Mouse (Mus musculus) forebrain, embryonic 13.5 days (tissue): ENCODE measurements around the gene Lhx1. TPM values are rescaled to one million over a fixed set of nuclear protein-coding genes. Genes with fewer than 3 reads are reported as not detected.

Source experiments
- ATAC-seq: fragments of 200-750 bp; cut with Nextera tagmentation; 2 replicates; pipeline ENCODE4 v1.8.0; 2017
- H3K27ac ChIP-seq: fragments of 300-500 bp; sonication (generic); 2 replicates; pipeline ENCODE4 v1.5.1; 2015; ENCODE audit warnings: inconsistent platforms, mild to moderate bottlenecking, moderate library complexity
- H3K27me3 ChIP-seq: fragments of 300-500 bp; sonication (generic); 2 replicates; pipeline ENCODE4 v1.6.1; 2015; ENCODE audit warnings: mild to moderate bottlenecking, inconsistent platforms
- H3K36me3 ChIP-seq: fragments of 300-500 bp; sonication (generic); 2 replicates; pipeline ENCODE4 v1.6.1; 2015; ENCODE audit warnings: mild to moderate bottlenecking, inconsistent platforms; ENCODE audit not compliant: poor library complexity, severe bottlenecking
- H3K4me1 ChIP-seq: fragments of 300-500 bp; sonication (generic); 2 replicates; pipeline ENCODE4 v1.6.1; 2015; ENCODE audit warnings: inconsistent platforms
- H3K4me2 ChIP-seq: fragments of 300-500 bp; sonication (generic); 2 replicates; pipeline ENCODE4 v1.6.1; 2015; ENCODE audit warnings: inconsistent platforms, mild to moderate bottlenecking, moderate library complexity
- H3K4me3 ChIP-seq: fragments of 300-500 bp; sonication (generic); 2 replicates; pipeline ENCODE4 v1.5.1; 2015; ENCODE audit warnings: mild to moderate bottlenecking, inconsistent platforms
- H3K9ac ChIP-seq: fragments of 300-500 bp; sonication (generic); 2 replicates; pipeline ENCODE4 v1.6.1; 2015; ENCODE audit warnings: mild to moderate bottlenecking, inconsistent platforms
- H3K9me3 ChIP-seq: fragments of 300-500 bp; sonication (generic); replicated peaks from 2 replicates; pipeline ENCODE4 v1.6.1; 2016; ENCODE audit warnings: inconsistent platforms
- WGBS: fragments of 180-500 bp; shearing (Covaris S2); methylation state at CpG from one replicate; pipeline ENCODE4 v1.1.7; 2015; 5-methylcytosine and 5-hydroxymethylcytosine counted together
- polyA plus RNA-seq: library from polyadenylated mRNA; unstranded; fragments of >200 nt; fragmentation: Nextera tagmentation; extraction: Ambion mirVana; gene quantifications from 2 replicates; pipeline ENCODE4 v1.2.1, GENCODE M21; 2015

The Lhx1 gene
- polyA plus RNA-seq, 1 experiment from 2014 or later, result 7.6 TPM

DNA sequence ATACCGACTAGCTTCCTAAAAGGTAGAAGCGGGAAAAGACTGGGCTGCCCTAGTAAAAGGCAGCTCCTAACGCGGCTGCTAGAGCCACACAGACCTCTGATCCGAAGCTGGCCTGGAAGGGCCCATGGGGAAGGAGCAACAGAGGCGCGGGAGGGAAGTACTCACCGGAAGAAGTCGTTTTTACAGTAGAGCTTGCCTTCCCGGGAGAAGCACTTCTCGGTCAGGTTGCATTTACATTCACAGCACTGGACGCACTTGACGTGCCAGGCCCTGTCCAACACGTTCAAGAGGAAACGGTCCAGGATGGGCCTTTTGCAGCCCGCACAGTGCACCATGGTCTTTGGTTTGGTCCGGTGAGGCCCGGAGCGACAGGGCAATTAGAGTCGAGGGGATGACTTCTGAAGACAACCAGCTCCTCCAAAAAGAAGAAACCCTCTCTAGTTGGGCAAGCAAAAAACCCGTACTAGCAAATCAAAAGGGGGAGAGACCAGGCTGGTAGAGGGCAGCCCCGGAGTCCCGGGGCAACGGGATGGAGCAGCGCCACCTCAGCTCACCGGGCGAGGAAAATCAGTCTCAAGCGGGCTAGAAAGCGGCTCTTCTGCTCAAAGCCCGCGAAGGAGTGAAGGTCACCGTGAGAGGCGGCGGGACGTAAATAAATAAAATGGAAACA, 1.4 kb downstream of the Lhx1 start:
- Histone ChIP-seq H3K9ac (peak overlapping the region; percentile 55), H3K27me3 (peaks cover 100% of the 10 kb centered on the region), H3K9me3 (no peaks in the 10 kb centered on the region), H3K4me1 (peaks cover 41% of the 10 kb centered on the region), H3K4me3 (peak overlapping the region; percentile 46), H3K27ac (no peak overlapping the region), H3K36me3 (no peaks in the 10 kb centered on the region), H3K4me2 (peak overlapping the region; percentile 70)
- ATAC-seq, result no peak
- under 1% methylated on average over 35 of the region's 35 CpGs for WGBS

DNA sequence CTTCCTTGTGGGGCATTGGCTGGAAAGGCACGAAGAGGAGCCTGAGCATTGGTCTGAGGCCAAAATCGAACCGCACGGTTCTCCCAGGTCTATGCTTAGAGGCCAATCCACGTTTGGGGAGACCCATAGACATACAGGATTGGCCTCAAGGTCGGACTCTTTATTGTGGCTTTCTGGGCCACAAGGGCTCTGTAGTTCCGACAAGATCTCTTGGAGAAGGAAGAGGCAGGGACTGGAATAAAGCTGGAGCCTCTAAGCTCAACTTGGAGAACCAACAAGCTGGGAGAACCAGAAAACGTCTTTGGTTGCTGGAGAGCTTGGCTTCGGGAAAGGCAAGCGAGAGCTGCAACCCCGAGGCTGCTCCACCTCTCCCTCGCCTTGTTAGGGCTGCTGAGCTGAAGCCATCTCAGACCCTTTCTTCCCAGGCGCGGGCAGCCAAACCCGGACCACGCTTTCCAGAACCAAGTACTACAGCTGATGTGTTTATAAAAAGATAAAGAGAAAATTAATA, 2.0 kb downstream of the Lhx1 start:
- Histone ChIP-seq H3K27me3 (peaks cover 100% of the 10 kb centered on the region), H3K27ac (peak overlapping the region; percentile 7; the same call in 1 of the 2 replicates), H3K9me3 (no peaks in the 10 kb centered on the region), H3K9ac (peak overlapping the region; percentile 55), H3K4me1 (peaks cover 39% of the 10 kb centered on the region), H3K4me3 (peak overlapping the region; percentile 46), H3K4me2 (peak overlapping the region; percentile 70), H3K36me3 (no peaks in the 10 kb centered on the region)
- no peak for ATAC-seq
- under 1% methylated on average over 16 of the region's 16 CpGs for WGBS

DNA sequence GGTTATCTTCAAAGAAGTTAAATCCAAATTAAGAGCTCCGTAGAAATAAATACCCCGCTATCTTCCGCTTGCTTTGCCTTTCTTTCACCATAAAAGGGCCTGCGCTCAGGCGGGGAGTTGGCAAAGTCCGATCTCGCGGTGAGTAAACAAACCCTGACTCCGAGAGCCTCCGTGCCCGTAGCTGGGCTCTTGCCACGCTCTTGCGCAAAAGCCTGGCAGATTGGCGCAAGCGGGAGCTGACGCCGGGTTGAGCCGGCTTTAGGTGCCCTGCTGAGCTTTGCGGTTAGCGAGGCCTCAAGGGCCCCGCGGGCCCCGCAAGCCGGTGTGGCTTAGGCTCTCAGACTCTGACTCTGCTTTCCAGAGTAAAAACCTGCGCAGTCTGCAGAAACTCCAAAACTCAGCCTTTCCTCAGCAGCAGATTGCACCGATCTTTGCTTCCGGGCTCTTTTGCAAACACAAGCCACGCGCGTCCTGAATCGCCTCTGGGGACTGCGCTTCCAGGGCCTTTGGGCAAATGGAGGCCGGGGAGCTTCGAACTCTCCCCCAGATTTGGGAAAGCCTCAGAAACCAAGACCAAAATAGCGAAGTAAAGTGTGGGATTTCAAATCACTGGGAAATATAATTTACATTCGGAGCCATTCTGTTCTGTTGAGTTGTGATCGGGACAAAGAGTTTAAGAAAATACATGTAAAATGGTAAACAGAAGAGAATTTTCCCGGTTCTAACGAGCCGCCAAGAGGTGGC, 2.6 kb downstream of the Lhx1 start:
- ATAC-seq, result no peak
- Histone ChIP-seq H3K4me3 (peak overlapping the region; percentile 46), H3K27ac (no peak overlapping the region), H3K27me3 (peaks cover 97% of the 10 kb centered on the region), H3K9ac (peak overlapping the region; percentile 24), H3K9me3 (no peaks in the 10 kb centered on the region), H3K4me1 (peaks cover 39% of the 10 kb centered on the region), H3K36me3 (no peaks in the 10 kb centered on the region), H3K4me2 (peak overlapping the region; percentile 70)
- under 1% methylated on average over 40 of the region's 40 CpGs for WGBS

DNA sequence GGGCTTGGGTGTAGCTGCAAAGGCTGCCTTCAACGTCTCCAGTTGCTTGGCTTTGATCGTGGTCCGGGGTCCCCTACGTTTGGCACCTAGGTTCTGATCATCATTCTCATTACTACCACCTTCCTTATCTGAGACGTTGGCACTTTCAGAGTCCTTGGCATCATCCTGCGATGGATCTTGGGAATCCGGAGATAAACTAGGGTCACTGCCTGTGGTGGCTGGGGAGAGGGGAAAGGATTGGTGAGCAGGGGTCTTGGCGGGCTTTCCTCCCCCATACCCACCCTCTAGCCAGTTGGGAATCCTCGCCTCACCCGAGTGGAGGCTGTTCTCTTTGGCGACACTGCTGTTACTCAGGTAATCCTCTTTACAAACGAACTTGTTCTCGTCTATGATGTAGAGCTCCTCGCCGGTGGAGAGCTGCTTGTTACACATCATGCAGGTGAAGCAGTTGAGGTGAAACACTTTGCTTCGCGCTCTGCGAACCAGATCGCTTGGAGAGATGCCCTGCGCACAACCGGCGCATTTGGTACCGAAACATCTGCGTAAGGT, 3.5 kb downstream of the Lhx1 start:
- no peak for ATAC-seq
- no peaks in the 10 kb centered on the region for H3K9me3 ChIP-seq
- no peaks in the 10 kb centered on the region for H3K36me3 ChIP-seq
- H3K27me3 ChIP-seq, result peaks cover 96% of the 10 kb centered on the region
- peak overlapping the region; percentile 24 for H3K9ac ChIP-seq
- peak overlapping the region; percentile 70 for H3K4me2 ChIP-seq
- H3K4me1 ChIP-seq, result peaks cover 39% of the 10 kb centered on the region
- WGBS, result 4% methylated on average over 24 of the region's 24 CpGs
- H3K4me3 ChIP-seq, result peak overlapping the region; percentile 46
- H3K27ac ChIP-seq, result no peak overlapping the region

DNA sequence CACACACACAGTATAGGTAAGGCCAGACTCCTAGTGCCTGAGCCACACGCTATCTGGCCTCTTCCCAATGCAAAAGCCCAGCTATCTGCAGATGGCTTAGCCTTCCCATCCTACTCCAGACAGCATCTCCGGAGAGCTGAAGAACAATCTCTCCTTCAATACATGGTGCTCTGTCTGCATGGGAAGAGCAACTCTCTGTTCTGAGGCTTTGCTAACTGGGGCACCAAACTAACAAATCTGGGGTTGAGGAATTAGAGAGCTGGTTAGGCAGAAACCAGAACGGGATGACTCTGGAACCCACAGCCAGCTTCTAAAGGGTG, 4.3 kb downstream of the Lhx1 start:
- peak overlapping the region; percentile 70 for H3K4me2 ChIP-seq

DNA sequence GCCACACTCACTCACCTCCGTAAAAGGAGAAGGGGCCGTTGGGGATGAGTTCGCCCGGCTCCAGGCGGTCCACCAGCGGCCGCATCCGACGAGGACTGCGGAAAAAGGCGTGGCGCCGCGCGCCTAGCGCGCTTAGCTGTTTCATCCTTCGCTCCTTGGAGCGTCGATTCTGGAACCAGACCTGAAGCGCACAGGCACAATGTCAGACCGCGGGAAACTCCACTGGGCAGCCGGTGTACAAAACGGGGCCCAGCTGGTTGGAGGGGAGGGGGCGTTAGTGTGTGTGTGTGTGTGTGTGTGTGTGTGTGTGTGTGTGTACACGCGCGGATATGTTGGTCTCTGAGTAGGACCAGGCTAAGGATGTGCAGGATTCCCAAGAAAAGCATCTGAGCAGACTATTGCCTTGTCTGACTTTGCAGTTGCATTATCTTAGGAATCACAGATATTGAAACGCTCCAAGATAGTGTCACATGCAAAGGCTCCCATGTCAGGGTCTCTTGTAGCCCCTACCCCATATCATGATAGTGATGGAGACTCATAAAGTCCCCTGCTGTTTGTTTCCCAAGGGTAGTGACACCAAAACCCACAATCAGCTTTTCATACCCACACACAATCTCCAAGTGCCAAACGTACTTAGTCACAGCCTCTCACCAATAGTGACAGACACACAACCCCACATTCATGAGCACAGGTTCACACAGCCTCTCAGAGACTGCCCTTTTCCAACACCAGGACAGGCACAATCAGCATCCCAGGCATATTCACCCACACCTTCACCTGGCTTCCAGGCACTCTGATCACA, 4.9 kb downstream of the Lhx1 start:
- Histone ChIP-seq H3K27ac (no peak overlapping the region), H3K4me1 (peaks cover 28% of the 10 kb centered on the region), H3K9me3 (no peaks in the 10 kb centered on the region), H3K36me3 (no peaks in the 10 kb centered on the region), H3K27me3 (peaks cover 96% of the 10 kb centered on the region), H3K9ac (peak overlapping the region; percentile 7; the same call in 1 of the 2 replicates), H3K4me3 (peak overlapping the region; percentile 46), H3K4me2 (peak overlapping the region; percentile 70)
- 1% methylated on average over 31 of the region's 31 CpGs for WGBS
- no peak for ATAC-seq

More for the DNA sequence above, 4.3 kb downstream of the Lhx1 start:
- Histone ChIP-seq H3K9me3 (no peaks in the 10 kb centered on the region), H3K36me3 (no peaks in the 10 kb centered on the region), H3K9ac (no peak overlapping the region; the same call in 1 of the 2 replicates), H3K27me3 (peaks cover 96% of the 10 kb centered on the region), H3K4me3 (peak overlapping the region; percentile 46), H3K4me1 (peaks cover 33% of the 10 kb centered on the region), H3K27ac (no peak overlapping the region)
- WGBS, result 6% methylated on average over 3 of the region's 3 CpGs
- ATAC-seq, result no peak

DNA sequence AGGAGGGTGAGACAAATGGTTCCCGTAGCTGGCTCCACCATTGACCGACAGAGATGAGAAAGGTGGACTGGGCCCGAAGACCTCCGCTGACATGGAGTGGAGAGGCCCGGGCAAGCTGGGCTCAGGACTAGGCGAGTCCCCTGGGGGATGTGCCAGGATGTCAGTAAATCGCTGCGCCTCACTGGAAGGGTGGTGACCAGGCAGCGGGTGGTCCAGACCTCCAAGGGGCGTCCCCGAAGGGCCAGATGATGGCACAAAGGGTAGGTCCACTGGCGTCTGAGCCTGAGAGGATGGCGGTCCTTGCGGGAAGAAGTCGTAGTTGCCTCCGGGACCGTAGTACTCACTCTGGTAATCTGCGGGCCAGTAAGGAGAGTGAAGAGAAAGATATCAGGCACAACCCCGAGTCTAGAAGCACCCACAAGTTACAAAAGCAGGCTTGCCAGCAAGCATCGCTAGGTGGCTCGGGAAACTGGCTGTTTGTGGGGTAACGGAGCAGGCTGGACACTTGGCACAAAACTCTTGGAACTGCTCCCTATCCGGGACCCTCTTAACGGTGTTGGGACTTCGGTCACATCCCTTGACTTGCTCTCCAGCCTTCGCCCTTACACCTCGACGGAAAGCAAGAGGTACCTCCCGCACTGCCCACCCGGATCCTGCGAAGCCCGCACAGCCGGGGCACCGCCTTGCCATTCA, 5.6 kb downstream of the Lhx1 start:
- Histone ChIP-seq H3K4me2 (peak overlapping the region; percentile 70), H3K9me3 (no peaks in the 10 kb centered on the region), H3K27ac (no peak overlapping the region), H3K4me1 (peaks cover 20% of the 10 kb centered on the region), H3K4me3 (peak overlapping the region; percentile 19), H3K9ac (0 out of 2 replicates have a peak overlapping the region, but pooled peaks have one; percentile 7), H3K36me3 (no peaks in the 10 kb centered on the region), H3K27me3 (peaks cover 96% of the 10 kb centered on the region)
- no peak for ATAC-seq
- WGBS, result 3% methylated on average over 34 of the region's 34 CpGs

DNA sequence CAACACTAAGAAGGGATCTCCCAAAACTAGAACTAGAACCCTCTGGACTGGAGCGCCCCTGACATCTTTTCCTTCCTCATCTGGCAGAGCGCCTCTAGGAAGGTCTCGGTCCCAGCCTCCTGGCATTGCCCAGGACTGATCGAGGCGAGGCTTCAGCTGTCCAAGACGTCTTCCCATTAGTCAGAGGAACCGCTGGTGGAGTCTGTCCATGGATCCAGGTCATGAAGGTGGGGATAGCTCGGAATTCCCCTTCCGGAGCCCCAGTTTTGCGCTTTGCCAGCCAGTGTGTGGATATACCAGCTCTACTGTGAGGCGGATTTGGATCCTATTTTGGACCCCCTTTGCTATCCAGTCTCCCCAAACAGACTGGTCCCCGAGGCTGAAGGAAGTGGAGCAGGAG, 6.3 kb downstream of the Lhx1 start:
- H3K9ac ChIP-seq, result no peak overlapping the region
- no peak for ATAC-seq
- H3K27ac ChIP-seq, result no peak overlapping the region
- no peaks in the 10 kb centered on the region for H3K9me3 ChIP-seq
- no peaks in the 10 kb centered on the region for H3K36me3 ChIP-seq
- WGBS, result 3% methylated on average over 12 of the region's 12 CpGs
- peak overlapping the region; percentile 70; the same call in 1 of the 2 replicates for H3K4me2 ChIP-seq
- H3K27me3 ChIP-seq, result peaks cover 96% of the 10 kb centered on the region
- H3K4me1 ChIP-seq, result peaks cover 16% of the 10 kb centered on the region; the same call in 1 of the 2 replicates
- H3K4me3 ChIP-seq, result peak overlapping the region; percentile 12; the same call in 1 of the 2 replicates

DNA sequence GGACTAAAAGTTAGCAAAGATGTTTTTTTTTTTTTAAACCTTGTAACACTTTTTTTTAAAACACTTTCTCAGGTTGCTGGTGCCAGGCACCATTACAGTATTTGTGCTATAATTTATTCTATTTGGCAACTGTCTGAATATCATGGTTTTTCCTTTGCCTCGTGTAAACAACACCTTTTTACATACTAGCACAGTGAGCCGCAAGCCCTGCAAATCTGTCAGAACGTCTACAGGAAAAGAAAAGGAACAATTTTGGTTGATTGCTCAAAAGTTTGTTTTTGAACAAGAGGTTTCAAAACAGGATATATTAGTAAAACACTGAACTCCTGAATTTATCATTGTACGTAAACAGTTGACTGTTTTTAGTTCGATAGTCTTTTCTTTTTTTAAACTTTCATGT, 7.1 kb downstream of the Lhx1 start:
- no peak for ATAC-seq
- peaks cover 12% of the 10 kb centered on the region; the same call in 1 of the 2 replicates for H3K4me1 ChIP-seq
- H3K4me3 ChIP-seq, result no peak overlapping the region
- no peak overlapping the region for H3K4me2 ChIP-seq
- peaks cover 89% of the 10 kb centered on the region for H3K27me3 ChIP-seq
- H3K27ac ChIP-seq, result no peak overlapping the region
- no peaks in the 10 kb centered on the region for H3K36me3 ChIP-seq
- no peak overlapping the region for H3K9ac ChIP-seq
- no peaks in the 10 kb centered on the region for H3K9me3 ChIP-seq
- WGBS, result 22% methylated on average over 5 of the region's 5 CpGs

DNA sequence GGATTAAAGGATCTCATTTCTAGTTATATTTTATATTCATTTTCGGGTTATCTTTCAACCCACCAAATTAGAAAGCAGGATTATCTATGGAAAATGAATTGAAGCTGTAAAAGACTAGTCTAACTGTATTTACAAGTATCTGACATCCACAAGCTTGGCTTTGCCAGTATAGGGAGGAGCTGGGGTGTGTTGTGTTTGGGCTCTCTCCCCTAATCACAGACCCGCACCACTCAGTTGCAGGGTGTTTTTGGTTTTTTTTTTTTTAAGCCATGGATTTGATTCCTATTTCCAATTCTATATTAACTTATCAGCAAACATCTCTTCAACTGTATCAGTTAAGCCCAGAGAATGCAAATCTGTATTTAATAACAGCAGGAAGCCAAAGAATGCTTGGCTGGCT, 7.9 kb downstream of the Lhx1 start:
- Histone ChIP-seq H3K4me1 (peaks cover 12% of the 10 kb centered on the region), H3K4me2 (no peak overlapping the region), H3K9me3 (no peaks in the 10 kb centered on the region), H3K27me3 (peaks cover 80% of the 10 kb centered on the region), H3K27ac (no peak overlapping the region), H3K36me3 (no peaks in the 10 kb centered on the region), H3K4me3 (no peak overlapping the region), H3K9ac (no peak overlapping the region)
- WGBS, result 13% methylated on average over 2 of the region's 2 CpGs
- ATAC-seq, result no peak

DNA sequence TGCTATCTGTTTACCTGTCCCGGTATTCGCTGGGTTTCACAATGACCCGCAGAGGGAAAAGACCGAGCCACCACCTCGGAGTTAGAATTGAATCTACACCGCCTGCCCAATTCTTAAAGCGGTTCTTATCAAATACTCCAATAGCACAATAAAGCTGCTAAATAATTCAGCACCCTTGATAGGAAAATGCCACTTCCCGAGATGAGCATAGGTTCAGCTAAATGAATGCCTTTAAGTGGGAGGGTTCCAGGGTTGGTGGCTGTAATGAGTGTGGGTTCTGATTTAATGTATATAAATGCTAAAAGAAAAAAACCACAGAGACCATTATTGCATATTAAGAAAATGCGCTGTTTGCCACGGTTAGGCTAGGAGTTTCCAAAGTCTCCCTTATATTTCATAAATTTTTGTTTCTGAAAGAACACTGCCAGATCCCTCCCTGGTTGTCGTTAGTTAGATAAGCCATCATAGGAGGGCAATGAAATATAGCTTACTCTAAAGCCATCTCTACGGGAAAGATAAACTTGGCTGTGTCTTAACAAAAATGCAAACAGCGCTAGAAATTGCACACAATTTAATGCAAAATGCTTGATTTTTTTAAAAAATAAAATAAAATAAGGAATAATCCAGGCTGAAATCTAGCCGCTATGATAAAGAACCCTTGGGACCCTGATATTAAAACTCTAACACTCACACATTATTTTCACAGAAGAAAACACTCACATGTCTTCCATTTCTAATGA, 8.7 kb downstream of the Lhx1 start:
- ATAC-seq, result no peak
- Histone ChIP-seq H3K27me3 (peaks cover 73% of the 10 kb centered on the region), H3K4me1 (peaks cover 19% of the 10 kb centered on the region), H3K9ac (no peak overlapping the region), H3K36me3 (no peaks in the 10 kb centered on the region), H3K27ac (no peak overlapping the region), H3K4me3 (no peak overlapping the region), H3K9me3 (no peaks in the 10 kb centered on the region), H3K4me2 (no peak overlapping the region)
- 5% methylated on average over 14 of the region's 14 CpGs for WGBS
